Mouse (Mus musculus): ENCODE results near the gene Akap2. TPM values are rescaled to one million over a fixed set of nuclear protein-coding genes. Genes with fewer than 3 reads are reported as not detected.

Akap2 gene
- total and polyA plus RNA-seq, 2 experiments = 4.2 to 6.5 TPM

DNA sequence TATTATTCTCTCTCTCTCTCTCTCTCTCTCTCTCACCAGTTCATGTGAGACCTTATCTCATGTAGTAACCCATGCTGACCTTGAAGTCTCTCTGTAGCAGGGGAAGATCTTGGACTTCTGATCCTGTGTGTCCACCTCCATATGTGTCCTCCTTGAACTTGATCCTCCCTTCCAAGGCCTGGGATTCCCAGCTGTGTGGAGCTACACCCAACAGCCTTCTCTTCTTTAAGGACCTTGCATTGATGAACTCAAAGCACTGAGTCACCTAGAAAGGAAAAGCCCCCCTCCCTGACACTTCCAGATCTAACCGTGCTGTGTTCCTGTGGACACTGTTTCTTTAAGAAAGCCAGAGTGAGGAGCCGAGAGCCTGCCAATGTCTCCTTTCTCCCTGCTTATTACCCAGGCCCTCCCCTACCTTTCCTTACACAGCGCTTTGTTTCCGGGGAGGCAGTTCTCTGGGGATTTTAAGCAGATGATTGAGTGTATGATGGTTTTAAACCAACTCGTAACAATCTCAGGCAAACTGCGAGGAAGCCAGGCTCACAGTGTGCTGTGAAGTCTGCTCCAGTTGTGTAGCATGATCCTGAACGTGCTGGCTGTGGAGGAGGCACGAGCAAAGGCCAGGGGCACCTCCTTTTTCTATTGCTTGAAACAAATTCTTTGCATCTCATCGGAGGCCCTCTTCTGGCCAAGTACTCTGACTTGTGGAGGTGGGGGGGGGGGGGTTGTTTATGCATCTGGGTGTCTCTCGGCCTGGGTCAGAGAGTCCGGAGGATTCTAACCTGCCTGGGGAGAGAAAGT, 104.3 kb downstream of the Akap2 start:
- H3K27me3 ChIP-seq (ENCODE audit: control insufficient read depth, insufficient read depth, low read length) = no peaks in the 10 kb centered on the region
- no peaks in the 10 kb centered on the region; the same call in 1 of the 2 replicates for H3K4me1 ChIP-seq (ENCODE audit: control insufficient read depth, insufficient read depth, low read length)
- no peak overlapping the region for H3K27ac ChIP-seq (replicated peaks; ENCODE audit: insufficient read depth, low read depth, low read length)
- no peaks in the 10 kb centered on the region for H3K36me3 ChIP-seq (ENCODE audit: control insufficient read depth, insufficient read depth, low read length)
- H3K9ac ChIP-seq (ENCODE audit: low read depth, low read length) = no peak overlapping the region
- no peaks in the 10 kb centered on the region for H3K79me2 ChIP-seq (ENCODE audit: control insufficient read depth, insufficient read depth, low read length)
- TF ChIP-seq CTCF (IDR thresholded peaks at IDR 0.05; ENCODE audit: low read depth, low read length) (no peak), POLR2A (IDR thresholded peaks at IDR 0.05; ENCODE audit: extremely low read depth, insufficient read depth, low read length) (no peak)
- no peak overlapping the region for H3K4me3 ChIP-seq (ENCODE audit: insufficient read depth, low read depth, low read length)
- DNase-seq (ENCODE audit: extremely low read depth, low read depth, low spot score) = no peak
- 65% methylated on average over 11 of the region's 11 CpGs for WGBS

DNA sequence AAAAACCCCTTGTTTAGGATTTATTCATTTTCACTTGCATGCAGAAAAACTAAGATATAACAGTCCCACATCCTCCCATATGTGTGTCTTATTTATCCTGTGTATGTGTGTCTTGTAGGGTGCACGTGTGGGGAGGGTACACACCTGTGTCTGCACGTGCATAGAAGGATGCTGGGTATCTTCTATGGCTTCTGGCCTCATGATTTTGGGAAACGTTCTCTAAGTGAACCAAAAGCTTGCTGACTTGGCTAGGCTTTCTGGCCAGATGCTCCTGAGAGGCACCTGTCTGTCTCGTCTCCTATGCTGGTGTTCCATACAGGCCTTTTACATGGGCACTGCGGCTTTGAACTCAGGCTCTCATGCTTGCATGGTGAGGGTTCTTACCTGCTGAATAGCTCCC, 105.2 kb downstream of the Akap2 start:
- TF ChIP-seq POLR2A (IDR thresholded peaks at IDR 0.05; ENCODE audit: extremely low read depth, insufficient read depth, low read length) (no peak), CTCF (IDR thresholded peaks at IDR 0.05; ENCODE audit: low read depth, low read length) (no peak)

GRCm38 (mm10) chr4:57824626-57825240, 107.3 kb downstream of the Akap2 start:
- 79% methylated on average over 8 of the region's 8 CpGs for WGBS
- H3K4me1 ChIP-seq (ENCODE audit: control insufficient read depth, insufficient read depth, low read length) = peaks cover 3% of the 10 kb centered on the region; the same call in 1 of the 2 replicates
- no peak for DNase-seq (ENCODE audit: extremely low read depth, low read depth, low spot score)
- no peaks in the 10 kb centered on the region for H3K79me2 ChIP-seq (ENCODE audit: control insufficient read depth, insufficient read depth, low read length)
- no peak overlapping the region for H3K4me3 ChIP-seq (ENCODE audit: insufficient read depth, low read depth, low read length)
- H3K36me3 ChIP-seq (ENCODE audit: control insufficient read depth, insufficient read depth, low read length) = no peaks in the 10 kb centered on the region
- no peak overlapping the region for H3K9ac ChIP-seq (ENCODE audit: low read depth, low read length)
- H3K27me3 ChIP-seq (ENCODE audit: control insufficient read depth, insufficient read depth, low read length) = no peaks in the 10 kb centered on the region
- no peak overlapping the region for H3K27ac ChIP-seq (replicated peaks; ENCODE audit: insufficient read depth, low read depth, low read length)
- TF ChIP-seq POLR2A (IDR thresholded peaks at IDR 0.05; ENCODE audit: extremely low read depth, insufficient read depth, low read length) = no peak
- TF ChIP-seq CTCF (IDR thresholded peaks at IDR 0.05; ENCODE audit: low read depth, low read length) = no peak

More for the DNA sequence above, 105.2 kb downstream of the Akap2 start:
- DNase-seq (ENCODE audit: extremely low read depth, low read depth, low spot score) = no peak
- H3K27me3 ChIP-seq (ENCODE audit: control insufficient read depth, insufficient read depth, low read length) = no peaks in the 10 kb centered on the region
- H3K4me1 ChIP-seq (ENCODE audit: control insufficient read depth, insufficient read depth, low read length) = no peaks in the 10 kb centered on the region; the same call in 1 of the 2 replicates
- no peak overlapping the region for H3K27ac ChIP-seq (replicated peaks; ENCODE audit: insufficient read depth, low read depth, low read length)
- H3K4me3 ChIP-seq (ENCODE audit: insufficient read depth, low read depth, low read length) = no peak overlapping the region
- no peak overlapping the region for H3K9ac ChIP-seq (ENCODE audit: low read depth, low read length)
- WGBS = 93% methylated on average over 5 of the region's 5 CpGs
- H3K36me3 ChIP-seq (ENCODE audit: control insufficient read depth, insufficient read depth, low read length) = no peaks in the 10 kb centered on the region
- no peaks in the 10 kb centered on the region for H3K79me2 ChIP-seq (ENCODE audit: control insufficient read depth, insufficient read depth, low read length)

GRCm38 (mm10) chr4:57826272-57826671, 108.8 kb downstream of the Akap2 start:
- WGBS = 90% methylated on average over 7 of the region's 7 CpGs
- H3K27me3 ChIP-seq (ENCODE audit: control insufficient read depth, insufficient read depth, low read length) = no peaks in the 10 kb centered on the region
- H3K4me3 ChIP-seq (ENCODE audit: insufficient read depth, low read depth, low read length) = no peak overlapping the region
- H3K9ac ChIP-seq (ENCODE audit: low read depth, low read length) = no peak overlapping the region
- peaks cover 3% of the 10 kb centered on the region; the same call in 1 of the 2 replicates for H3K4me1 ChIP-seq (ENCODE audit: control insufficient read depth, insufficient read depth, low read length)
- no peak for TF ChIP-seq CTCF (IDR thresholded peaks at IDR 0.05; ENCODE audit: low read depth, low read length)
- TF ChIP-seq POLR2A (IDR thresholded peaks at IDR 0.05; ENCODE audit: extremely low read depth, insufficient read depth, low read length) = no peak
- H3K79me2 ChIP-seq (ENCODE audit: control insufficient read depth, insufficient read depth, low read length) = no peaks in the 10 kb centered on the region
- H3K27ac ChIP-seq (replicated peaks; ENCODE audit: insufficient read depth, low read depth, low read length) = no peak overlapping the region
- H3K36me3 ChIP-seq (ENCODE audit: control insufficient read depth, insufficient read depth, low read length) = no peaks in the 10 kb centered on the region
- no peak for DNase-seq (ENCODE audit: extremely low read depth, low read depth, low spot score)

DNA sequence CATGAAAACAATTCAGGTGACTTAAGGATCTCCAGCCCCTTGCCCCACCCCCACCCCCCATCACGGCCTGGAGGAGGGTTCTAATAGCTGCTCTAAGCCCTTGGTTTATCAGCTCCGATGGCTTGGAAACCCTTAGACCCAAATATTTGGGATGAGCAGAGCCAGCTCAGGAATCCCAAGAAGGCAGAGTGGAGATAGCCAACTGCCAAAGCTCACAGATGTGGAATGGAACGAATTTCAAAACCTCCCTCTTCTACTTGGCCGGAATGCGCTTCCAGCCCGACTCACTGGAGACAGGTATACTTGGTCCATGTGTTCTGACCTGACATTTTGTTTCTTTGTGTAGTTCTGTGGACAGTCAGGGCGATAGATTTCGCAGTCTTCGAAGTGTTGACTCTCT, 111.7 kb downstream of the Akap2 start:
- H3K9ac ChIP-seq (ENCODE audit: low read depth, low read length) = no peak overlapping the region
- no peak overlapping the region for H3K27ac ChIP-seq (replicated peaks; ENCODE audit: insufficient read depth, low read depth, low read length)
- TF ChIP-seq CTCF (IDR thresholded peaks at IDR 0.05; ENCODE audit: low read depth, low read length) (no peak), POLR2A (IDR thresholded peaks at IDR 0.05; ENCODE audit: extremely low read depth, insufficient read depth, low read length) (no peak)
- DNase-seq (ENCODE audit: extremely low read depth, low read depth, low spot score) = no peak
- H3K27me3 ChIP-seq (ENCODE audit: control insufficient read depth, insufficient read depth, low read length) = no peaks in the 10 kb centered on the region
- no peaks in the 10 kb centered on the region; the same call in 1 of the 2 replicates for H3K79me2 ChIP-seq (ENCODE audit: control insufficient read depth, insufficient read depth, low read length)
- H3K4me1 ChIP-seq (ENCODE audit: control insufficient read depth, insufficient read depth, low read length) = peaks cover 3% of the 10 kb centered on the region; the same call in 1 of the 2 replicates
- H3K36me3 ChIP-seq (ENCODE audit: control insufficient read depth, insufficient read depth, low read length) = no peaks in the 10 kb centered on the region
- no peak overlapping the region for H3K4me3 ChIP-seq (ENCODE audit: insufficient read depth, low read depth, low read length)
- 78% methylated on average over 9 of the region's 9 CpGs for WGBS
